Mouse (Mus musculus): Measurements from ENCODE around the gene Tanc2. TPM values are rescaled to one million over a fixed set of nuclear protein-coding genes. Genes with fewer than 3 reads are reported as not detected.

The Tanc2 gene
- polyA plus RNA-seq, 1 experiment: 8.0 TPM

- Histone ChIP-seq H3K9me3 (replicated peaks; ENCODE audit: control insufficient read depth, insufficient read depth, low read length, poor library complexity, severe bottlenecking) (no peaks in the 10 kb centered on the region), H3K27ac (ENCODE audit: insufficient read depth, low read length) (peak overlapping the region; percentile 44; the same call in 1 of the 2 replicates), H3K4me3 (ENCODE audit: low read depth, low read length) (no peak overlapping the region), H3K4me1 (ENCODE audit: control insufficient read depth, insufficient read depth, low read length) (no peaks in the 10 kb centered on the region), H3K36me3 (ENCODE audit: control insufficient read depth, insufficient read depth, low read length, poor library complexity, severe bottlenecking) (no peaks in the 10 kb centered on the region), H3K27me3 (ENCODE audit: control insufficient read depth, insufficient read depth, low read length, poor library complexity, severe bottlenecking) (no peaks in the 10 kb centered on the region; the same call in 1 of the 2 replicates), H3K9ac (ENCODE audit: low read depth, poor library complexity, severe bottlenecking) (no peak overlapping the region)
- TF ChIP-seq CTCF (IDR thresholded peaks at IDR 0.05; ENCODE audit: low read depth, low read length): no peak
- TF ChIP-seq POLR2A (IDR thresholded peaks at IDR 0.05; ENCODE audit: insufficient read depth, low read length): no peak
- TF ChIP-seq EP300 (IDR thresholded peaks at IDR 0.05; ENCODE audit: insufficient read depth, low read depth, low read length): no peak
Measured at GRCm38 (mm10) chr11:105899151-105899550, 309.4 kb downstream of the Tanc2 start.

DNA sequence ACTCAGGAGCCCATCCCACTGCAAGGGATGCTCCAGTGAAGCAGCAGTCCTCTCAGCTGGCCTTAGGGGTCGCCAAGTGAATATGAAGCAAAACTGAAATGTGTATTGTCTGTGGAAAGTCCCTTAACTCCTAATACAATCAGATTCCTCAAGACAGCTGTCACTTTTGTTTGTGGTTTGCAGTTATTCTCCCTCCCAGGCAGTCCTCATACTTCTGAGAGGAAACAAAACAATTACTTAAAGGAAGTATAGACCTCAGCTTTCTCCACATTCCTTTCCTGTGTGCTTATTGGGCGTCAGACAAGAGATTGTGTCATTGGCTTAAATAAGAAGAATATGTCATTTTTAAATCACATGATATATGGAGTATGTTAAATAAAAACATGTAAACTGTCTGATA, 311.7 kb downstream of the Tanc2 start:
- H3K9ac ChIP-seq (ENCODE audit: low read depth, poor library complexity, severe bottlenecking): no peak overlapping the region
- TF ChIP-seq POLR2A (IDR thresholded peaks at IDR 0.05; ENCODE audit: insufficient read depth, low read length): no peak
- no peak for TF ChIP-seq EP300 (IDR thresholded peaks at IDR 0.05; ENCODE audit: insufficient read depth, low read depth, low read length)
- no peak for TF ChIP-seq CTCF (IDR thresholded peaks at IDR 0.05; ENCODE audit: low read depth, low read length)

GRCm38 (mm10) chr11:105902956-105903355, 313.2 kb downstream of the Tanc2 start:
- no peak overlapping the region for H3K27ac ChIP-seq (ENCODE audit: insufficient read depth, low read length)
- TF ChIP-seq CTCF (IDR thresholded peaks at IDR 0.05; ENCODE audit: low read depth, low read length): no peak
- TF ChIP-seq POLR2A (IDR thresholded peaks at IDR 0.05; ENCODE audit: insufficient read depth, low read length): no peak
- no peak for TF ChIP-seq EP300 (IDR thresholded peaks at IDR 0.05; ENCODE audit: insufficient read depth, low read depth, low read length)
- H3K36me3 ChIP-seq (ENCODE audit: control insufficient read depth, insufficient read depth, low read length, poor library complexity, severe bottlenecking): no peaks in the 10 kb centered on the region
- no peak overlapping the region for H3K4me3 ChIP-seq (ENCODE audit: low read depth, low read length)
- H3K4me1 ChIP-seq (ENCODE audit: control insufficient read depth, insufficient read depth, low read length): no peaks in the 10 kb centered on the region
- H3K9ac ChIP-seq (ENCODE audit: low read depth, poor library complexity, severe bottlenecking): no peak overlapping the region
- no peaks in the 10 kb centered on the region for H3K9me3 ChIP-seq (replicated peaks; ENCODE audit: control insufficient read depth, insufficient read depth, low read length, poor library complexity, severe bottlenecking)
- H3K27me3 ChIP-seq (ENCODE audit: control insufficient read depth, insufficient read depth, low read length, poor library complexity, severe bottlenecking): no peaks in the 10 kb centered on the region

More for the DNA sequence above, 311.7 kb downstream of the Tanc2 start:
- Histone ChIP-seq H3K36me3 (ENCODE audit: control insufficient read depth, insufficient read depth, low read length, poor library complexity, severe bottlenecking) (no peaks in the 10 kb centered on the region), H3K4me1 (ENCODE audit: control insufficient read depth, insufficient read depth, low read length) (no peaks in the 10 kb centered on the region), H3K4me3 (ENCODE audit: low read depth, low read length) (no peak overlapping the region), H3K27ac (ENCODE audit: insufficient read depth, low read length) (no peak overlapping the region), H3K27me3 (ENCODE audit: control insufficient read depth, insufficient read depth, low read length, poor library complexity, severe bottlenecking) (no peaks in the 10 kb centered on the region; the same call in 1 of the 2 replicates), H3K9me3 (replicated peaks; ENCODE audit: control insufficient read depth, insufficient read depth, low read length, poor library complexity, severe bottlenecking) (no peaks in the 10 kb centered on the region)

DNA sequence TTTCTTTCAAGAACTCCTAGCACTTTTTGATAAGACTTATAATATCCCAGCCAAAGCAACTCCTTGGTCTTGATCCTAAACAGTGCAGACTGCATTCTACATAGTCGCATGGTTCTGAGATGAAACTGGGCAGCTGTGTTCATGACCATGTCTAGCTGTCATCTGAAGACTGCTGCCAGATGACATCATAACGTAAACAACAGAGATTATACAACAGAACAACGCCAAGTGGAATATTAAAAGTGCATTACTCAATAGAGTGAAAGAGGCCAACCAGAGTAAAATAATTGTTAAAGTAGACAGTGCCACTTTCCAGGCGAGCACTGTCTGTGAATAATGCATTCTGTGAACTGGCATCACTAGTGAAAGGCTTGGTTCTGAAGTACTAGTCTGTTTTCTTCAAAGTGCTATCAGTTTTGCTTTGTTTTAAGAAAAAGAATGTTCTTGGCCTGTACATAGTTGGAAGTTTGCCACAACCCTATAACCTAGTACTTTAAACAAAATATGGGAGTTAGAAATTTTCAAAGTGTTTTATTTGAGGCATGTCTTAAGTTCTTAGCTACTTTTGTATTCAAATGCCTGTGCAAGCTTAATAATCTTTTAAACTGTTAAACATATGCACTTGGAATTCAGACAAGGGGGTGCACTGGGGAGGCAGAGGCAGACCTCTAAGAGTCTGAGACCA, 315.9 kb downstream of the Tanc2 start:
- H3K27ac ChIP-seq (ENCODE audit: insufficient read depth, low read length): no peak overlapping the region
- no peak overlapping the region for H3K9ac ChIP-seq (ENCODE audit: low read depth, poor library complexity, severe bottlenecking)
- no peaks in the 10 kb centered on the region for H3K9me3 ChIP-seq (replicated peaks; ENCODE audit: control insufficient read depth, insufficient read depth, low read length, poor library complexity, severe bottlenecking)
- H3K27me3 ChIP-seq (ENCODE audit: control insufficient read depth, insufficient read depth, low read length, poor library complexity, severe bottlenecking): no peaks in the 10 kb centered on the region
- H3K4me1 ChIP-seq (ENCODE audit: control insufficient read depth, insufficient read depth, low read length): no peaks in the 10 kb centered on the region
- TF ChIP-seq CTCF (IDR thresholded peaks at IDR 0.05; ENCODE audit: low read depth, low read length) (no peak), POLR2A (IDR thresholded peaks at IDR 0.05; ENCODE audit: insufficient read depth, low read length) (no peak)
- H3K4me3 ChIP-seq (ENCODE audit: low read depth, low read length): no peak overlapping the region
- H3K36me3 ChIP-seq (ENCODE audit: control insufficient read depth, insufficient read depth, low read length, poor library complexity, severe bottlenecking): no peaks in the 10 kb centered on the region

- Histone ChIP-seq H3K27ac (ENCODE audit: insufficient read depth, low read length) (no peak overlapping the region), H3K4me3 (ENCODE audit: low read depth, low read length) (no peak overlapping the region), H3K4me1 (ENCODE audit: control insufficient read depth, insufficient read depth, low read length) (no peaks in the 10 kb centered on the region), H3K9ac (ENCODE audit: low read depth, poor library complexity, severe bottlenecking) (no peak overlapping the region), H3K36me3 (ENCODE audit: control insufficient read depth, insufficient read depth, low read length, poor library complexity, severe bottlenecking) (no peaks in the 10 kb centered on the region), H3K27me3 (ENCODE audit: control insufficient read depth, insufficient read depth, low read length, poor library complexity, severe bottlenecking) (no peaks in the 10 kb centered on the region), H3K9me3 (replicated peaks; ENCODE audit: control insufficient read depth, insufficient read depth, low read length, poor library complexity, severe bottlenecking) (no peaks in the 10 kb centered on the region)
- TF ChIP-seq POLR2A (IDR thresholded peaks at IDR 0.05; ENCODE audit: insufficient read depth, low read length): no peak
- TF ChIP-seq CTCF (IDR thresholded peaks at IDR 0.05; ENCODE audit: low read depth, low read length): no peak
- no peak for TF ChIP-seq EP300 (IDR thresholded peaks at IDR 0.05; ENCODE audit: insufficient read depth, low read depth, low read length)
Measured at GRCm38 (mm10) chr11:105907381-105907780, 317.6 kb downstream of the Tanc2 start.

- no peak overlapping the region for H3K4me3 ChIP-seq (ENCODE audit: low read depth, low read length)
- H3K9ac ChIP-seq (ENCODE audit: low read depth, poor library complexity, severe bottlenecking): no peak overlapping the region
- no peak for TF ChIP-seq CTCF (IDR thresholded peaks at IDR 0.05; ENCODE audit: low read depth, low read length)
- no peak for TF ChIP-seq POLR2A (IDR thresholded peaks at IDR 0.05; ENCODE audit: insufficient read depth, low read length)
- no peak for TF ChIP-seq EP300 (IDR thresholded peaks at IDR 0.05; ENCODE audit: insufficient read depth, low read depth, low read length)
- H3K27me3 ChIP-seq (ENCODE audit: control insufficient read depth, insufficient read depth, low read length, poor library complexity, severe bottlenecking): no peaks in the 10 kb centered on the region
- H3K36me3 ChIP-seq (ENCODE audit: control insufficient read depth, insufficient read depth, low read length, poor library complexity, severe bottlenecking): no peaks in the 10 kb centered on the region
- no peak overlapping the region for H3K27ac ChIP-seq (ENCODE audit: insufficient read depth, low read length)
- H3K4me1 ChIP-seq (ENCODE audit: control insufficient read depth, insufficient read depth, low read length): no peaks in the 10 kb centered on the region
- no peaks in the 10 kb centered on the region for H3K9me3 ChIP-seq (replicated peaks; ENCODE audit: control insufficient read depth, insufficient read depth, low read length, poor library complexity, severe bottlenecking)
Measured at GRCm38 (mm10) chr11:105908926-105909325, 319.1 kb downstream of the Tanc2 start.

Data from ES-Bruce4 (cell line).